In genomic region chr5:122476078-122476477, GRCm38 (mm10) we compare ENCODE assay signal across 18 mouse cellular contexts.
"Had no signal": no experiment of that assay in that cellular context is flagged by ENCODE, and none has a peak within 500 bp of the region (broad histone marks: within the 10 kb centered on the region; RNA-seq: fewer than 3 reads in every experiment).

No protein-coding gene starts in this region.

- H3K27ac ChIP-seq: midbrain, embryonic 10.5 days; midbrain, embryonic 12.5 days; neural tube, embryonic 13.5 days; neural tube, embryonic 15.5 days had no signal

- H3K27me3 ChIP-seq: midbrain, embryonic 12.5 days; neural tube, embryonic 13.5 days; neural tube, embryonic 15.5 days had no signal

- H3K4me1 ChIP-seq: midbrain, embryonic 12.5 days; neural tube, embryonic 15.5 days had no signal

- ATAC-seq: midbrain, embryonic 16.5 days had no signal

- H3K9ac ChIP-seq: lung, embryonic 14.5 days; midbrain, embryonic 12.5 days; neural tube, embryonic 13.5 days; neural tube, embryonic 15.5 days had no signal

- H3K9me3 ChIP-seq: midbrain, embryonic 10.5 days; midbrain, embryonic 12.5 days; neural tube, embryonic 13.5 days; neural tube, embryonic 15.5 days had no signal

- H3K4me3 ChIP-seq: midbrain, embryonic 10.5 days; midbrain, embryonic 12.5 days; myocyte; neural tube, embryonic 13.5 days; neural tube, embryonic 15.5 days had no signal

- DNase-seq: lung, embryonic 14.5 days; lung, postnatal 10 days; lung, postnatal 4 days; midbrain, embryonic 14.5 days; retina, postnatal 1 day; right cerebral cortex, adult 18-20 months; right cerebral cortex, postnatal 25 days; right cerebral cortex, postnatal 4 days; spleen, adult 18-20 months; thymus, adult 18-20 months; thymus, postnatal 14 days; thymus, postnatal 36 days had no signal

- H3K4me2 ChIP-seq: lung, embryonic 14.5 days; midbrain, embryonic 12.5 days; neural tube, embryonic 13.5 days; neural tube, embryonic 15.5 days had no signal
